Mouse (Mus musculus) heart, embryonic 16.5 days (tissue): Measurements from ENCODE around the gene Fbln1. TPM values are rescaled to one million over a fixed set of nuclear protein-coding genes. Genes with fewer than 3 reads are reported as not detected.
A peak's percentile ranks its signal among the peaks of the same experiment; 100 is the strongest.

Source experiments
- ATAC-seq: fragments of 200-750 bp; cut with Nextera tagmentation; replicated peaks from 2 replicates; pipeline ENCODE4 v1.8.0; 2017; ENCODE audit warnings: moderate number of reproducible peaks; ENCODE audit not compliant: insufficient read depth, low FRiP score; ENCODE audit errors: extremely low read depth
- H3K27ac ChIP-seq: fragments of 300-500 bp; sonication (generic); 2 replicates; pipeline ENCODE4 v1.5.1; 2014; ENCODE audit warnings: mild to moderate bottlenecking, low read length, control low read depth, moderate library complexity
- H3K27me3 ChIP-seq: fragments of 300-500 bp; sonication (generic); 2 replicates; pipeline ENCODE4 v1.6.1; 2014; ENCODE audit warnings: low read length, mixed read lengths; ENCODE audit not compliant: control insufficient read depth, insufficient read depth
- H3K36me3 ChIP-seq: fragments of 300-500 bp; sonication (generic); 2 replicates; pipeline ENCODE4 v1.6.1; 2014; ENCODE audit not compliant: control insufficient read depth, insufficient read depth
- H3K4me1 ChIP-seq: fragments of 300-500 bp; sonication (generic); 2 replicates; pipeline ENCODE4 v1.6.1; 2014; ENCODE audit warnings: low read length, mixed read lengths; ENCODE audit not compliant: control insufficient read depth, insufficient read depth
- H3K4me2 ChIP-seq: fragments of 300-500 bp; sonication (generic); 2 replicates; pipeline ENCODE4 v1.6.1; 2014; ENCODE audit warnings: low read depth, mild to moderate bottlenecking, control low read depth, low read length
- H3K4me3 ChIP-seq: fragments of 300-500 bp; sonication (generic); 2 replicates; pipeline ENCODE4 v1.5.1; 2014; ENCODE audit warnings: mild to moderate bottlenecking, control low read depth, low read length
- H3K9ac ChIP-seq: fragments of 300-500 bp; sonication (generic); 2 replicates; pipeline ENCODE4 v1.6.1; 2014; ENCODE audit warnings: low read length, control low read depth
- H3K9me3 ChIP-seq: fragments of 300-500 bp; sonication (generic); replicated peaks from 2 replicates; pipeline ENCODE4 v1.6.1; 2016; ENCODE audit warnings: low read length; ENCODE audit not compliant: control insufficient read depth
- WGBS: fragments of 180-500 bp; shearing (Covaris S2); extraction: QIAGEN DNeasy Blood & Tissue Kit; methylation state at CpG from one replicate; pipeline ENCODE4 v1.1.7; 2014; 5-methylcytosine and 5-hydroxymethylcytosine counted together
- polyA plus RNA-seq: library from polyadenylated mRNA; unstranded; fragments of >200 nt; fragmentation: Nextera tagmentation; extraction: Ambion mirVana; gene quantifications from 2 replicates; pipeline ENCODE4 v1.2.1, GENCODE M21; 2015

Gene Fbln1
- polyA plus RNA-seq, 1 experiment from 2014 or later, result 109 TPM

- H3K36me3 ChIP-seq, result 0 out of 2 replicates have a peak, but pooled peaks cover 3% of the 10 kb centered on the region
- H3K4me2 ChIP-seq, result no peak overlapping the region
- H3K27me3 ChIP-seq, result peaks cover 8% of the 10 kb centered on the region
- H3K27ac ChIP-seq, result no peak overlapping the region
- peak; percentile 41; the same call in 1 of the 2 replicates for ATAC-seq
- no peaks in the 10 kb centered on the region for H3K9me3 ChIP-seq
- no peak overlapping the region for H3K9ac ChIP-seq
- WGBS, result 48% methylated on average over 5 of the region's 5 CpGs
- H3K4me1 ChIP-seq, result no peaks in the 10 kb centered on the region
- no peak overlapping the region for H3K4me3 ChIP-seq
Observed at GRCm38 (mm10) chr15:85249252-85249651, 43.5 kb downstream of the Fbln1 start.

DNA sequence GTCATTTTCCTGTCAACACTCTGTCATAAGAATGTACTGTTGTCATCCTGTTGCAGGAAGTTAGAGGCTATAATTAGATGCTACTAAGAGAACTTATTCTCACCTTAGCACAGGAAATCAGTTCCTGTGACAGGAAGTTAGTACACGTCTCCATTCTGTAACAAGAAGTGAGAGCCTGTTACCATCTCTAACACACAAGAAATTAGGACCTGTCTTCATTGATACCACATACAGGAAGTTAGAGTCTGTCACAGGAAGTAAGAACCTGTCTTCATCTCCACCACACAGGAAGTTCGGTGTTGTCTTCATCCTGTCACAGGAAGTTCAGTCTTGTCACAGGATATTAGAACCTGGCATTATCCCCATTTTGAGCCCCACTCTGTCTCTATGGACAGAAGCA lies 44.7 kb downstream of the Fbln1 start:
- no peak overlapping the region for H3K27ac ChIP-seq
- ATAC-seq, result no peak
- no peak overlapping the region for H3K4me3 ChIP-seq
- 0 out of 2 replicates have a peak, but pooled peaks cover 3% of the 10 kb centered on the region for H3K36me3 ChIP-seq
- no peaks in the 10 kb centered on the region for H3K9me3 ChIP-seq
- H3K27me3 ChIP-seq, result peaks cover 8% of the 10 kb centered on the region
- H3K4me1 ChIP-seq, result no peaks in the 10 kb centered on the region
- H3K9ac ChIP-seq, result no peak overlapping the region
- no peak overlapping the region for H3K4me2 ChIP-seq
- WGBS, result 68% methylated on average over 2 of the region's 2 CpGs

DNA sequence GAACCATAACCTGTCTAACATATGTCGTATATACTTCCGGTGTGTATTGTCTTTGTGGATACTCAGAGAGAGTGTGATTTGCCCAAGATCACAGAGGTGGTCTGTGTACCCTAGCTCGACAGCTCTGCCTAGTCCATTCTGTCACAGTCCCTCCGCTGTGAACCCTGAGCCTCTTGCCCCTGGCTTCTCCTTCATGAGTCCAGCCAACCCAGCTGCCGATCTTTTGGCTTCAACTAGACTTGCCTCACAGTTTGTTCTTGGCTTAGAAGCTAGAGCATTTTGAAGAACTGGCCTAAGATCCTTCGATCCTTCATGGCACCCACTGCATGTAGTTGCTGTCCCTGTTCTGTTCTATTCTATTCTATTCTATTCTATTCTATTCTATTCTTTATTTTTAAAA lies 46.7 kb downstream of the Fbln1 start:
- 92% methylated on average over 6 of the region's 6 CpGs for WGBS
- Histone ChIP-seq H3K27ac (no peak overlapping the region), H3K4me3 (no peak overlapping the region), H3K9ac (no peak overlapping the region), H3K4me2 (no peak overlapping the region), H3K27me3 (no peaks in the 10 kb centered on the region), H3K9me3 (no peaks in the 10 kb centered on the region), H3K4me1 (no peaks in the 10 kb centered on the region), H3K36me3 (0 out of 2 replicates have a peak, but pooled peaks cover 3% of the 10 kb centered on the region)
- no peak for ATAC-seq

- Histone ChIP-seq H3K9ac (no peak overlapping the region), H3K9me3 (peaks cover 12% of the 10 kb centered on the region), H3K4me1 (no peaks in the 10 kb centered on the region), H3K27ac (no peak overlapping the region), H3K4me3 (no peak overlapping the region), H3K27me3 (no peaks in the 10 kb centered on the region), H3K36me3 (peaks cover 10% of the 10 kb centered on the region), H3K4me2 (no peak overlapping the region)
- WGBS, result 68% methylated on average over 6 of the region's 6 CpGs
- no peak; the same call in 1 of the 2 replicates for ATAC-seq
Observed at GRCm38 (mm10) chr15:85257775-85258429, 52.2 kb downstream of the Fbln1 start.

GRCm38 (mm10) chr15:85262805-85263204 lies 57.1 kb downstream of the Fbln1 start:
- WGBS, result 85% methylated on average over 5 of the region's 5 CpGs

DNA sequence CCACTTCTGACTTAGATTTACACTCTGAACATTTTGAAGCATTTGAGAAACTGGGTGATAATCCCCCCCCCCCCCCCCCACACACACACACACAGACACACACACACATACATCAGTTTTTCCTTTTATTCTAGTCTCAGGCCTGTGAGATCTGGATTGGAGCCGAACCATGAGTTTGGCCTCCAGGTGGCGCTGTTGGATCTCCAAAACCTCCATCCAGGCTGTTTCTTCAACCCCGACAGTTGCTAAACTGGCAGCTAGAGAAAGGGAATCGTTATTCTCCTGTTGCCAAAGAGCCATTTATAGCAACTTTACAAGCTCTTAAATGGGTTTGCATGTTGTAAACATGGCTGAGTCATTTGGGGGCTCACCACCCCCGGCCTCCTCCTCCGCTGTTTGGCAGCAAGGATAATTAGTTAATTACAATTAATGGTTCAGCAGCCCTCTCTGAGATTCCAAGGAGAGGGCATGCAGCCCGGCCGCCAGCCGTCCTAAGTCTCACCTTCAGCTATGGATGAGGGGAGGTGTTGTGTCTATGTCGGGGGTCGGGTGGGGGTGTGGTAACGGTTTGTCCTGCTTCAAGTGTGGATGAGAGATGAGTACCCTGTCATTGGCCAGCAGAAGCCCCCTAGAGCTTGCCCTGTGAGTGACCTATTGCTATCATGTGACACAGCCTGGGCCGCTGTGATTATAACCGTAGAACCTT lies 61.1 kb downstream of the Fbln1 start:
- Histone ChIP-seq H3K36me3 (no peaks in the 10 kb centered on the region), H3K9me3 (no peaks in the 10 kb centered on the region), H3K9ac (no peak overlapping the region), H3K4me3 (no peak overlapping the region), H3K27me3 (no peaks in the 10 kb centered on the region), H3K4me2 (no peak overlapping the region), H3K27ac (no peak overlapping the region), H3K4me1 (no peaks in the 10 kb centered on the region)
- WGBS, result 35% methylated on average over 14 of the region's 14 CpGs
- ATAC-seq, result no peak

More at GRCm38 (mm10) chr15:85262805-85263204, 57.1 kb downstream of the Fbln1 start:
- Histone ChIP-seq H3K27me3 (no peaks in the 10 kb centered on the region), H3K36me3 (peaks cover 10% of the 10 kb centered on the region), H3K4me1 (no peaks in the 10 kb centered on the region), H3K9ac (no peak overlapping the region), H3K9me3 (peaks cover 12% of the 10 kb centered on the region), H3K27ac (no peak overlapping the region), H3K4me2 (no peak overlapping the region), H3K4me3 (no peak overlapping the region)
- no peak for ATAC-seq

DNA sequence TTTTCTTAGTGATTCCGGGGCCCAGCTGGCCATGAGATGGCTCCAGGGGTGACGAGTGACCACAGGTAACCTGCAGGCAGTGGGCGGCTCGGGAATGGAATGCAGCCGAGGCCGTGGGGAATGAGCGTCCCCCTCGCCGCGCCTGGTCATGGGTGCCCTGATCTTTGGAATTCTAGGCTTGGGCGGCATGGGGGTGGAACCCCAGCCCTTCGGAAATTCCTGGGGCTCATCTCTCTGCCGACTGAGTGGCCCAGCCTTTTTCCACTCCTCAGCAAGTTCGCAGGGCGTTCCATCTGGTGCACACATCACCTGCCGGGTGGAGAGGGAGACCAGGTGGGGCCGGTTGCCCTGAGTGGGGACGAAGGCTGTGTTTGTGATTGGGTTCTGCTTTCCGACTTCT lies 62.1 kb downstream of the Fbln1 start:
- no peak for ATAC-seq
- H3K36me3 ChIP-seq, result no peaks in the 10 kb centered on the region
- H3K4me2 ChIP-seq, result no peak overlapping the region
- H3K4me3 ChIP-seq, result no peak overlapping the region
- no peaks in the 10 kb centered on the region for H3K9me3 ChIP-seq
- WGBS, result 80% methylated on average over 19 of the region's 19 CpGs
- no peaks in the 10 kb centered on the region for H3K4me1 ChIP-seq
- no peaks in the 10 kb centered on the region for H3K27me3 ChIP-seq
- no peak overlapping the region for H3K27ac ChIP-seq
- H3K9ac ChIP-seq, result no peak overlapping the region

DNA sequence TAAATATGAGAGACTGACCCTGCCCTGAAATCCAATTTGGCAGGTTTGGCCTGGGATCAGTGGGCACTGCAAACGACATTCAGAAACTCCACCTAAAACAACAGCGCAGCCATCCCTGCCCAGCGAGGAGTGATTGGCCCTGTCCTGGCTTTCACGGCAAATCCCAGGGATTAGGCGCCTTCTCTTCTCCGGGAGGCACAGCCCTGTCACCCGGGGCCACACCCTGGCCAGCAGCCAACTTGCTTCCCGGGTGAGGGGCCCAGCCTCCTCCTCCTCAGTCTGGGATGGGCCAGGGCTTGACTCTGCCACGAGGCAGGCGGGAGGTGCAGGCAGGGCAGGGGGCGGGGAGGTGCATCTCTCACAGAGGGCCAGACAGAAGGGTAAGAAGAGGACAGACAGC lies 67.2 kb downstream of the Fbln1 start:
- no peak for ATAC-seq
- Histone ChIP-seq H3K4me1 (no peaks in the 10 kb centered on the region), H3K36me3 (no peaks in the 10 kb centered on the region), H3K4me3 (no peak overlapping the region), H3K9me3 (no peaks in the 10 kb centered on the region), H3K27ac (no peak overlapping the region), H3K27me3 (no peaks in the 10 kb centered on the region), H3K4me2 (no peak overlapping the region), H3K9ac (no peak overlapping the region)
- WGBS, result 24% methylated on average over 11 of the region's 11 CpGs

- no peaks in the 10 kb centered on the region for H3K27me3 ChIP-seq
- H3K4me1 ChIP-seq, result no peaks in the 10 kb centered on the region
- 82% methylated on average over 8 of the region's 8 CpGs for WGBS
- no peak for ATAC-seq
- no peak overlapping the region for H3K4me3 ChIP-seq
- no peak overlapping the region for H3K9ac ChIP-seq
- H3K27ac ChIP-seq, result no peak overlapping the region
- no peaks in the 10 kb centered on the region for H3K9me3 ChIP-seq
- H3K36me3 ChIP-seq, result no peaks in the 10 kb centered on the region
- no peak overlapping the region for H3K4me2 ChIP-seq
Observed at GRCm38 (mm10) chr15:85277221-85277620, 71.5 kb downstream of the Fbln1 start.
